Mouse (Mus musculus) cortical plate, adult 2 months (tissue): ENCODE data around the gene Lamtor1.

Experiments
- CTCF ChIP-seq: fragments of 200-500 bp; IDR thresholded peaks from 2 replicates; pipeline ENCODE4 v1.5.1; 2011; ENCODE audit warnings: mild to moderate bottlenecking, control low read depth, low read length; ENCODE audit not compliant: insufficient read depth; ENCODE audit errors: extremely low read depth
- POLR2A ChIP-seq: fragments of 200-500 bp; IDR thresholded peaks from 2 replicates; pipeline ENCODE4 v1.6.1; 2011; ENCODE audit warnings: mild to moderate bottlenecking, low read length, control low read depth; ENCODE audit not compliant: insufficient read depth; ENCODE audit errors: extremely low read depth

DNA sequence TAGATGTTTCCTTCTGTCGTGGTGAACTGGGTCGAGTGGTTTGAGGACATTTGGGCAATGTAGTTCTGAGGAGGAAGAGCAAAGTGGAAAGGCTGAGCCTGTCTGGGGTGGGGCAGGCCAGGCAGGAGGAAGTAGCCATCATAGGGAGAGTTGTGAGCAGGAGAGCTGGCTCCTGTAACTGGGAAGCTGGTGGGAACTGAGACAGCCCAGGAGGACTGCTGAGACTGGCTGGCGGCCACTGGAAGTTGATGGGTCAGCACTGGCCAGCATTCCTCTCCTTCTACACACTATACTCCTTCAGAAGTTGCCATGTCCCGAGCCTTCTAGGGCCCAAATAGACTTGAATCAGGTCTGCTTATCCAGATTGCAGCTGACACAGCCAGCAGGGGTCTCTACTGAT is 2.7 kb downstream of the Lamtor1 start:
- TF ChIP-seq CTCF (no peak), POLR2A (no peak)
